Mouse (Mus musculus): Measurements from ENCODE around the gene Glra4. TPM values are rescaled to one million over a fixed set of nuclear protein-coding genes. Genes with fewer than 3 reads are reported as not detected.

Gene Glra4
- polyA plus RNA-seq (2015; fragmentation: Nextera tagmentation; extraction: Ambion mirVana): 0.10 and 0.12 TPM in 2 replicates

- no peak within 1 kb of the TSS for H3K4me3 ChIP-seq
- no peak within 1 kb of the TSS for H3K27ac ChIP-seq (replicated peaks)
- no peaks in the 10 kb centered on the region for H3K9me3 ChIP-seq
- H3K4me2 ChIP-seq: no peak within 1 kb of the TSS
- 80% methylated on average over 3 of the region's 3 CpGs for WGBS
- no peak for ATAC-seq (ENCODE audit: extremely low read depth, insufficient number of reproducible peaks, low FRiP score, low TSS enrichment)
- H3K9ac ChIP-seq: no peak within 1 kb of the TSS
- H3K36me3 ChIP-seq: no peaks in the 10 kb centered on the region
- peaks cover 2% of the 10 kb centered on the region; the same call in 1 of the 2 replicates for H3K27me3 ChIP-seq (replicated peaks)
- no peaks in the 10 kb centered on the region for H3K4me1 ChIP-seq
These were observed at the start of gene Glra4 for GRCm38 (mm10) chrX:136780041-136780440. Gene Glra4, minus strand, starts transcription at chrX:136780141.

DNA sequence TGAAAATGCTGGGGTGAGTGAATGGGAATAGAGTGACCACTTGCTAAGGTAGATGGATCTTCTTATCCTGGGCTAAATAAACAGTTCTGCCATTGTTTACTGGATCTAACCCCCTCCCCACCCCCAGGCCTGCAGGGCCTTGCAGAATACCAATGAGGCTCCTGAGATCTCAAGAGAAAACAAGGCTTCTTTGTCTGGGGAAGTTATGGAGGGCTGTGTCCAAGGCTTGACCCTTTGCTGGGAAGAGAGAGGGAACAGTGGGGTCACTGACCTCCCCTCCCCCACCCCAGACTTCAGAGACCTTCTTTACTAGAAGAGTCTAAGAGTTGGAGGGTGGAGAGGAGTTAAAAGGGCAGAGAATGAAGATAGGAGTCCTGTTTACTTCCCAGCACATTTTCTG, 48.7 kb upstream of the Glra4 start:
- Histone ChIP-seq H3K4me2 (no peak overlapping the region), H3K36me3 (no peaks in the 10 kb centered on the region), H3K27me3 (replicated peaks) (no peaks in the 10 kb centered on the region; the same call in 1 of the 2 replicates), H3K9ac (no peak overlapping the region), H3K27ac (replicated peaks) (no peak overlapping the region), H3K9me3 (no peaks in the 10 kb centered on the region), H3K4me1 (no peaks in the 10 kb centered on the region), H3K4me3 (no peak overlapping the region)
- no peak for ATAC-seq (ENCODE audit: extremely low read depth, insufficient number of reproducible peaks, low FRiP score, low TSS enrichment)

DNA sequence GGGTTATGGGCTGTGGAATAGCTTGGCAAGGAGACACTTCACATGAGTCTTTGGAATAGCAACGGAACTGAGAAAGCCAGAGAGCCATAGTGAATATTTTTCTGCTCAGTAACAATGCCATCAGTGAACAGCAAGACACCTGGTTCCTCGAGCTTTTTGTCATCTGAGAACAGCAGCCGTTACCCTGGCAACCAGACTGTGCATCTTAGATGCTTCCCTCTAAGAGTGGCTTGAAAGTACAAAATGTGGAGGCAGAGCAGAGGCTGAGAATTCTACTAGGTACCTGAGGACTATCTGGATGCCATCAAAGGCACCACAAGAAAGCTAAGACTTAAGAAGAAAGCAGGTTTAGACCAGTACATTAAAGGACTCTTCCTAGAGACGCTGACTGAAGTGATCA, 45.1 kb upstream of the Glra4 start:
- Histone ChIP-seq H3K9me3 (no peaks in the 10 kb centered on the region), H3K9ac (no peak overlapping the region), H3K27me3 (replicated peaks) (no peaks in the 10 kb centered on the region; the same call in 1 of the 2 replicates), H3K27ac (replicated peaks) (no peak overlapping the region), H3K4me2 (no peak overlapping the region), H3K4me1 (no peaks in the 10 kb centered on the region), H3K4me3 (no peak overlapping the region), H3K36me3 (no peaks in the 10 kb centered on the region)
- ATAC-seq (ENCODE audit: extremely low read depth, insufficient number of reproducible peaks, low FRiP score, low TSS enrichment): no peak
- WGBS: 76% methylated on average over 4 of the region's 4 CpGs

DNA sequence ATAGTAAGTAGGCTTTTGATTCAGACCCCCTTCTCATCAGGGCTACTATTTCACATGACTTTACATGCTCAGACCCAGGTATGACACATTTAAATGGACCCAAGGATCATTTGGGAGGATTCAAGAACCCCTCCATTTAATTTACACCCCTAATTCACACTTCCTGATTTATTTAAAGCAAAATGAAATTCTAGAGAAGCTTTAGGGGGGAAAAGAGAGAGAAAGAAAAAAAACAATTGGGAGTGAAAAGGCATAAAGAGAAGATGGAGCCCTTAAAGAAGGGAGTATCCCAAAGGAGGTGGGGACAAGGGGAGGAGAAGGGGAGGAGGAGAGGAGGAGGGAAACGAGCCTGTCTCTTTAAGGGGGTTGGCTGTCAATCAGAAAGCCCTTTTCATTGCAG, 42.4 kb upstream of the Glra4 start, which contains the start of gene Plp1:
TSS of gene Plp1 (plus strand) at position 301 of the 400 bp plus-strand sequence.
- H3K27ac ChIP-seq (replicated peaks): no peak within 1 kb of the TSS
- no peaks in the 10 kb centered on the region for H3K4me1 ChIP-seq
- ATAC-seq (ENCODE audit: extremely low read depth, insufficient number of reproducible peaks, low FRiP score, low TSS enrichment): no peak
- no peak within 1 kb of the TSS for H3K4me3 ChIP-seq
- H3K9ac ChIP-seq: no peak within 1 kb of the TSS
- no peaks in the 10 kb centered on the region for H3K27me3 ChIP-seq (replicated peaks)
- H3K9me3 ChIP-seq: no peaks in the 10 kb centered on the region
- WGBS: 58% methylated on average over 1 of the region's 1 CpGs
- H3K36me3 ChIP-seq: no peaks in the 10 kb centered on the region
- no peak within 1 kb of the TSS for H3K4me2 ChIP-seq

GRCm38 (mm10) chrX:136820250-136820649, 40.3 kb upstream of the Glra4 start:
- Histone ChIP-seq H3K27ac (replicated peaks) (no peak overlapping the region), H3K9ac (no peak overlapping the region), H3K27me3 (replicated peaks) (no peaks in the 10 kb centered on the region), H3K36me3 (no peaks in the 10 kb centered on the region), H3K4me3 (no peak overlapping the region), H3K4me2 (no peak overlapping the region), H3K9me3 (no peaks in the 10 kb centered on the region), H3K4me1 (no peaks in the 10 kb centered on the region)
- no peak for ATAC-seq (ENCODE audit: extremely low read depth, insufficient number of reproducible peaks, low FRiP score, low TSS enrichment)
- 0% methylated on average over 1 of the region's 1 CpGs for WGBS

GRCm38 (mm10) chrX:136819752-136820151, 39.8 kb upstream of the Glra4 start:
- ATAC-seq (ENCODE audit: extremely low read depth, insufficient number of reproducible peaks, low FRiP score, low TSS enrichment): no peak
- Histone ChIP-seq H3K4me1 (no peaks in the 10 kb centered on the region), H3K36me3 (no peaks in the 10 kb centered on the region), H3K4me2 (no peak overlapping the region), H3K4me3 (no peak overlapping the region), H3K9ac (no peak overlapping the region), H3K27ac (replicated peaks) (no peak overlapping the region), H3K27me3 (replicated peaks) (no peaks in the 10 kb centered on the region), H3K9me3 (no peaks in the 10 kb centered on the region)
- 76% methylated on average over 6 of the region's 6 CpGs for WGBS

GRCm38 (mm10) chrX:136797223-136797622, 17.3 kb upstream of the Glra4 start:
- WGBS: 47% methylated on average over 2 of the region's 2 CpGs
- no peak for ATAC-seq (ENCODE audit: extremely low read depth, insufficient number of reproducible peaks, low FRiP score, low TSS enrichment)
- no peak overlapping the region for H3K9ac ChIP-seq

GRCm38 (mm10) chrX:136789446-136789845, 9.5 kb upstream of the Glra4 start:
- Histone ChIP-seq H3K4me1 (no peaks in the 10 kb centered on the region), H3K9ac (no peak overlapping the region), H3K27ac (replicated peaks) (no peak overlapping the region), H3K4me3 (no peak overlapping the region), H3K36me3 (peaks cover 11% of the 10 kb centered on the region; the same call in 1 of the 2 replicates), H3K4me2 (no peak overlapping the region), H3K27me3 (replicated peaks) (no peaks in the 10 kb centered on the region; the same call in 1 of the 2 replicates), H3K9me3 (no peaks in the 10 kb centered on the region)
- ATAC-seq (ENCODE audit: extremely low read depth, insufficient number of reproducible peaks, low FRiP score, low TSS enrichment): no peak
- 64% methylated on average over 4 of the region's 4 CpGs for WGBS

More at GRCm38 (mm10) chrX:136797223-136797622, 17.3 kb upstream of the Glra4 start:
- no peaks in the 10 kb centered on the region for H3K9me3 ChIP-seq
- H3K27me3 ChIP-seq (replicated peaks): no peaks in the 10 kb centered on the region
- H3K36me3 ChIP-seq: 0 out of 2 replicates have a peak, but pooled peaks cover 5% of the 10 kb centered on the region
- no peak overlapping the region for H3K4me3 ChIP-seq
- H3K4me1 ChIP-seq: no peaks in the 10 kb centered on the region
- H3K4me2 ChIP-seq: no peak overlapping the region
- no peak overlapping the region for H3K27ac ChIP-seq (replicated peaks)

GRCm38 (mm10) chrX:136779262-136779661, 679 bp downstream of the Glra4 start:
- Histone ChIP-seq H3K27ac (replicated peaks) (no peak overlapping the region), H3K4me3 (no peak overlapping the region), H3K9ac (no peak overlapping the region), H3K4me2 (no peak overlapping the region), H3K4me1 (no peaks in the 10 kb centered on the region), H3K36me3 (no peaks in the 10 kb centered on the region; the same call in 1 of the 2 replicates), H3K27me3 (replicated peaks) (0 out of 2 replicates have a peak, but pooled peaks cover 2% of the 10 kb centered on the region), H3K9me3 (no peaks in the 10 kb centered on the region)
- 51% methylated on average over 2 of the region's 2 CpGs for WGBS
- no peak for ATAC-seq (ENCODE audit: extremely low read depth, insufficient number of reproducible peaks, low FRiP score, low TSS enrichment)

GRCm38 (mm10) chrX:136778046-136778445, 1.9 kb downstream of the Glra4 start:
- no peaks in the 10 kb centered on the region; the same call in 1 of the 2 replicates for H3K36me3 ChIP-seq
- H3K9ac ChIP-seq: no peak overlapping the region
- H3K27me3 ChIP-seq (replicated peaks): 0 out of 2 replicates have a peak, but pooled peaks cover 2% of the 10 kb centered on the region
- no peaks in the 10 kb centered on the region for H3K4me1 ChIP-seq
- H3K4me2 ChIP-seq: no peak overlapping the region
- no peak for ATAC-seq (ENCODE audit: extremely low read depth, insufficient number of reproducible peaks, low FRiP score, low TSS enrichment)
- H3K27ac ChIP-seq (replicated peaks): no peak overlapping the region
- H3K9me3 ChIP-seq: no peaks in the 10 kb centered on the region
- no peak overlapping the region for H3K4me3 ChIP-seq
- WGBS: 62% methylated on average over 3 of the region's 3 CpGs

- ATAC-seq (ENCODE audit: extremely low read depth, insufficient number of reproducible peaks, low FRiP score, low TSS enrichment): no peak
- no peak overlapping the region for H3K9ac ChIP-seq
- no peak overlapping the region for H3K4me2 ChIP-seq
- no peaks in the 10 kb centered on the region; the same call in 1 of the 2 replicates for H3K36me3 ChIP-seq
- no peak overlapping the region for H3K27ac ChIP-seq (replicated peaks)
- WGBS: 62% methylated on average over 1 of the region's 1 CpGs
- H3K4me3 ChIP-seq: no peak overlapping the region
- H3K4me1 ChIP-seq: no peaks in the 10 kb centered on the region
- no peaks in the 10 kb centered on the region for H3K9me3 ChIP-seq
- no peaks in the 10 kb centered on the region for H3K27me3 ChIP-seq (replicated peaks)
These were observed 6.9 kb downstream of the Glra4 start for GRCm38 (mm10) chrX:136773035-136773434.

All from heart, embryonic 13.5 days (tissue).